Mouse (Mus musculus): ENCODE measurements at regions not wholly inside any gene's neighbourhood (a gene's known extent, or its start where the extent isn't known, plus 50 kb on each side); places are given as distances from the start of the nearest gene placed in this dataset.

- ATAC-seq (replicated peaks; ENCODE audit: low FRiP score, low read depth) (no peak), DNase-seq (ENCODE audit: low spot score) (no peak)
- 57% methylated on average over 10 of the region's 10 CpGs for WGBS
- Histone ChIP-seq H3K4me2 (ENCODE audit: low read length) (no peak overlapping the region), H3K4me3 (replicated peaks; ENCODE audit: low read depth, low read length) (no peak overlapping the region), H3K27ac (no peak overlapping the region), H3K9me3 (replicated peaks; ENCODE audit: low read length) (no peaks in the 10 kb centered on the region), H3K27me3 (ENCODE audit: insufficient read depth, low read length) (no peaks in the 10 kb centered on the region), H3K4me1 (replicated peaks; ENCODE audit: insufficient read depth, low read length) (no peaks in the 10 kb centered on the region), H3K36me3 (ENCODE audit: insufficient read depth, low read length) (no peaks in the 10 kb centered on the region), H3K9ac (ENCODE audit: low read depth, low read length) (no peak overlapping the region)
- no peak for TF ChIP-seq CTCF (IDR thresholded peaks at IDR 0.05; ENCODE audit: low read depth)
Observed at GRCm38 (mm10) chr2:128370821-128371220, 220.2 kb upstream of the Spdye4c start.

GRCm38 (mm10) chr2:128372204-128372603 is 218.8 kb upstream of the Spdye4c start:
- Histone ChIP-seq H3K9me3 (replicated peaks; ENCODE audit: low read length) (no peaks in the 10 kb centered on the region), H3K4me3 (replicated peaks; ENCODE audit: low read depth, low read length) (no peak overlapping the region), H3K4me2 (ENCODE audit: low read length) (no peak overlapping the region), H3K9ac (ENCODE audit: low read depth, low read length) (no peak overlapping the region), H3K27me3 (ENCODE audit: insufficient read depth, low read length) (no peaks in the 10 kb centered on the region), H3K4me1 (replicated peaks; ENCODE audit: insufficient read depth, low read length) (no peaks in the 10 kb centered on the region), H3K36me3 (ENCODE audit: insufficient read depth, low read length) (no peaks in the 10 kb centered on the region), H3K27ac (no peak overlapping the region)
- no peak for TF ChIP-seq CTCF (IDR thresholded peaks at IDR 0.05; ENCODE audit: low read depth)
- DNase-seq (ENCODE audit: low spot score) (no peak), ATAC-seq (replicated peaks; ENCODE audit: low FRiP score, low read depth) (no peak)
- 81% methylated on average over 13 of the region's 13 CpGs for WGBS

- Histone ChIP-seq H3K27ac (no peak overlapping the region), H3K36me3 (ENCODE audit: insufficient read depth, low read length) (no peaks in the 10 kb centered on the region), H3K4me1 (replicated peaks; ENCODE audit: insufficient read depth, low read length) (no peaks in the 10 kb centered on the region), H3K9me3 (replicated peaks; ENCODE audit: low read length) (no peaks in the 10 kb centered on the region), H3K4me3 (replicated peaks; ENCODE audit: low read depth, low read length) (no peak overlapping the region), H3K27me3 (ENCODE audit: insufficient read depth, low read length) (no peaks in the 10 kb centered on the region), H3K4me2 (ENCODE audit: low read length) (no peak overlapping the region), H3K9ac (ENCODE audit: low read depth, low read length) (no peak overlapping the region)
- no peak for DNase-seq (ENCODE audit: low spot score)
- no peak for ATAC-seq (replicated peaks; ENCODE audit: low FRiP score, low read depth)
- 46% methylated on average over 12 of the region's 12 CpGs for WGBS
- no peak for TF ChIP-seq CTCF (IDR thresholded peaks at IDR 0.05; ENCODE audit: low read depth)
Observed at GRCm38 (mm10) chr2:128373363-128374252, 217.4 kb upstream of the Spdye4c start.

- no peak for TF ChIP-seq CTCF (IDR thresholded peaks at IDR 0.05; ENCODE audit: low read depth)
- H3K9ac ChIP-seq (ENCODE audit: low read depth, low read length), result no peak overlapping the region
- H3K4me2 ChIP-seq (ENCODE audit: low read length), result no peak overlapping the region
- 93% methylated on average over 2 of the region's 2 CpGs for WGBS
- H3K9me3 ChIP-seq (replicated peaks; ENCODE audit: low read length), result no peaks in the 10 kb centered on the region
- no peak overlapping the region for H3K4me3 ChIP-seq (replicated peaks; ENCODE audit: low read depth, low read length)
- no peak for ATAC-seq (replicated peaks; ENCODE audit: low FRiP score, low read depth)
- H3K27me3 ChIP-seq (ENCODE audit: insufficient read depth, low read length), result no peaks in the 10 kb centered on the region
- no peak overlapping the region for H3K27ac ChIP-seq
- no peaks in the 10 kb centered on the region for H3K4me1 ChIP-seq (replicated peaks; ENCODE audit: insufficient read depth, low read length)
- no peaks in the 10 kb centered on the region for H3K36me3 ChIP-seq (ENCODE audit: insufficient read depth, low read length)
- DNase-seq (ENCODE audit: low spot score), result no peak
Observed at GRCm38 (mm10) chr2:128374253-128374566, 216.8 kb upstream of the Spdye4c start.

- no peak for TF ChIP-seq CTCF (IDR thresholded peaks at IDR 0.05; ENCODE audit: low read depth)
- no peak overlapping the region for H3K4me2 ChIP-seq (ENCODE audit: low read length)
- ATAC-seq (replicated peaks; ENCODE audit: low FRiP score, low read depth) (no peak), DNase-seq (ENCODE audit: low spot score) (no peak)
- no peaks in the 10 kb centered on the region for H3K36me3 ChIP-seq (ENCODE audit: insufficient read depth, low read length)
- H3K27ac ChIP-seq, result no peak overlapping the region
- WGBS, result 96% methylated on average over 5 of the region's 5 CpGs
- H3K4me1 ChIP-seq (replicated peaks; ENCODE audit: insufficient read depth, low read length), result no peaks in the 10 kb centered on the region
- no peak overlapping the region for H3K4me3 ChIP-seq (replicated peaks; ENCODE audit: low read depth, low read length)
- H3K27me3 ChIP-seq (ENCODE audit: insufficient read depth, low read length), result no peaks in the 10 kb centered on the region
- no peaks in the 10 kb centered on the region for H3K9me3 ChIP-seq (replicated peaks; ENCODE audit: low read length)
- H3K9ac ChIP-seq (ENCODE audit: low read depth, low read length), result no peak overlapping the region
Observed at GRCm38 (mm10) chr2:128374926-128375325, 216.1 kb upstream of the Spdye4c start.

- Histone ChIP-seq H3K4me1 (replicated peaks; ENCODE audit: insufficient read depth, low read length) (no peaks in the 10 kb centered on the region), H3K9ac (ENCODE audit: low read depth, low read length) (no peak overlapping the region), H3K4me3 (replicated peaks; ENCODE audit: low read depth, low read length) (no peak overlapping the region), H3K36me3 (ENCODE audit: insufficient read depth, low read length) (no peaks in the 10 kb centered on the region), H3K9me3 (replicated peaks; ENCODE audit: low read length) (no peaks in the 10 kb centered on the region), H3K4me2 (ENCODE audit: low read length) (no peak overlapping the region), H3K27me3 (ENCODE audit: insufficient read depth, low read length) (no peaks in the 10 kb centered on the region), H3K27ac (no peak overlapping the region)
- ATAC-seq (replicated peaks; ENCODE audit: low FRiP score, low read depth) (no peak), DNase-seq (ENCODE audit: low spot score) (no peak)
- TF ChIP-seq CTCF (IDR thresholded peaks at IDR 0.05; ENCODE audit: low read depth), result no peak
- 87% methylated on average over 3 of the region's 3 CpGs for WGBS
Observed at GRCm38 (mm10) chr2:128375827-128376226, 215.2 kb upstream of the Spdye4c start.

GRCm38 (mm10) chr2:128377176-128377575 is 213.8 kb upstream of the Spdye4c start:
- no peak for TF ChIP-seq CTCF (IDR thresholded peaks at IDR 0.05; ENCODE audit: low read depth)
- DNase-seq (ENCODE audit: low spot score), result no peak
- H3K4me1 ChIP-seq (replicated peaks; ENCODE audit: insufficient read depth, low read length), result no peaks in the 10 kb centered on the region
- H3K36me3 ChIP-seq (ENCODE audit: insufficient read depth, low read length), result no peaks in the 10 kb centered on the region
- no peak overlapping the region for H3K9ac ChIP-seq (ENCODE audit: low read depth, low read length)
- no peaks in the 10 kb centered on the region for H3K27me3 ChIP-seq (ENCODE audit: insufficient read depth, low read length)
- 58% methylated on average over 6 of the region's 6 CpGs for WGBS
- H3K27ac ChIP-seq, result no peak overlapping the region
- ATAC-seq (replicated peaks; ENCODE audit: low FRiP score, low read depth), result no peak
- H3K9me3 ChIP-seq (replicated peaks; ENCODE audit: low read length), result no peaks in the 10 kb centered on the region
- no peak overlapping the region for H3K4me2 ChIP-seq (ENCODE audit: low read length)
- no peak overlapping the region for H3K4me3 ChIP-seq (replicated peaks; ENCODE audit: low read depth, low read length)

Measured in kidney, postnatal 0 days (tissue).